Mouse (Mus musculus) forebrain, embryonic 10.5 days (tissue): ENCODE data around the gene Il10. TPM values are rescaled to one million over a fixed set of nuclear protein-coding genes. Genes with fewer than 3 reads are reported as not detected.

Source experiments
- DNase-seq: peaks from one replicate; pipeline ENCODE4 v3.0.0-alpha.2; 2017; ENCODE audit warnings: low spot score; ENCODE audit errors: extremely low spot score
- H3K27ac ChIP-seq: fragments of 300-500 bp; sonication (generic); 2 replicates; pipeline ENCODE4 v1.5.1; 2016; ENCODE audit warnings: mild to moderate bottlenecking
- H3K27me3 ChIP-seq: fragments of 300-500 bp; sonication (generic); 2 replicates; pipeline ENCODE4 v1.6.1; 2016; ENCODE audit warnings: mild to moderate bottlenecking; ENCODE audit not compliant: poor library complexity, severe bottlenecking
- H3K36me3 ChIP-seq: fragments of 300-500 bp; sonication (generic); replicated peaks from 2 replicates; pipeline ENCODE4 v1.6.1; 2016; ENCODE audit warnings: mild to moderate bottlenecking, moderate library complexity
- H3K4me1 ChIP-seq: fragments of 300-500 bp; sonication (generic); 2 replicates; pipeline ENCODE4 v1.6.1; 2016
- H3K4me3 ChIP-seq: fragments of 300-500 bp; sonication (generic); 2 replicates; pipeline ENCODE4 v1.5.1; 2016; ENCODE audit warnings: mild to moderate bottlenecking, moderate library complexity
- H3K9me3 ChIP-seq: fragments of 300-500 bp; sonication (generic); 2 replicates; pipeline ENCODE4 v1.6.1; 2016; ENCODE audit warnings: mild to moderate bottlenecking, moderate library complexity
- WGBS: fragments of 180-500 bp; shearing (Covaris S2); methylation state at CpG from one replicate; pipeline ENCODE4 v1.1.7; 2016; 5-methylcytosine and 5-hydroxymethylcytosine counted together
- polyA plus RNA-seq: library from polyadenylated mRNA; unstranded; fragments of >200 nt; fragmentation: Nextera tagmentation; extraction: Ambion mirVana; gene quantifications from 2 replicates; pipeline ENCODE4 v1.2.1, GENCODE M21; 2016

Il10 gene
- polyA plus RNA-seq, 1 experiment from 2014 or later = not detected

DNA sequence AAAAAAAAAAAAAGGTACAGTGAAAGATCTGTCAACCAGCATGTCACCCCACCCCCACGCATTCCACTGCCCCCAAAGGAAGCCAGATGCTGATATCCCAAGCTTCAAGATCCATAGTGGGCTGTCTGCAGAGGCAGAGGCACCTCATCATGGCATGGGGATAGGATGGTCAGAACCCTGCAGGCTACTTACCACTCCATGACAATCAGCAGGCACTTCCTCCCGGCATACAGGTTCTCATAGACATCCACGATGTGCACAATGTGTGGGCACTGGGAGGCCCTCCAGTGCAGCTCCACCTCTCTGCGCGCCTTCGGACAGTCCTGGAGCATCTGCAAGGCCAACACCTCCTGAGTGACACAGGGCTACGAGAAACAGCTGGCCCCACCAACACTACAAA lies 38.8 kb downstream of the Il10 start:
- Histone ChIP-seq H3K4me1 (peaks cover 55% of the 10 kb centered on the region), H3K27ac (peak overlapping the region; percentile 58)
- 80% methylated on average over 7 of the region's 7 CpGs for WGBS

DNA sequence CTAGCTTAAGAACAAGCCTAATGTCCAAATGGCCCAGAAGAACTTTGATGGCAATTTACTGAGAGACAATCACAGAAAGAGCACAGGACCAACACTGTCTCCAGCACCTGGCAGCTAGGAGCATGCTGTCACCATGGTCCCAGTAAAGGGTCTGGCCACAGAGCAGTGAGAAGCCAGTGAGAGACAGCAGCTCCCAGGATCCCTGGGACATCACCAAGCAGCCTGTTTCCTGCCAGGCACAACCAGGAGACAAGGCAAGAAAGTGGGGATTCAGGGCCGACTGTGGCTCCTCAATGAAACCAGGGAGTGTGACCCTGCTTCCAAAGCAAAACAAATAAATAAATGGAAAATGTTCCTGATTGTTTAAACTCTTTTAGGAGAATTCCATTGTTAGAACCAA lies 39.8 kb downstream of the Il10 start:
- H3K4me3 ChIP-seq = no peak overlapping the region
- H3K27me3 ChIP-seq = no peaks in the 10 kb centered on the region
- peak overlapping the region; percentile 58 for H3K27ac ChIP-seq
- no peaks in the 10 kb centered on the region for H3K9me3 ChIP-seq
- WGBS = 72% methylated on average over 1 of the region's 1 CpGs
- H3K4me1 ChIP-seq = peaks cover 58% of the 10 kb centered on the region
- H3K36me3 ChIP-seq = peaks cover 42% of the 10 kb centered on the region
- DNase-seq = no peak

More for the DNA sequence above, 38.8 kb downstream of the Il10 start:
- H3K27me3 ChIP-seq = no peaks in the 10 kb centered on the region
- DNase-seq = no peak
- H3K9me3 ChIP-seq = no peaks in the 10 kb centered on the region
- no peak overlapping the region for H3K4me3 ChIP-seq
- H3K36me3 ChIP-seq = peaks cover 49% of the 10 kb centered on the region

DNA sequence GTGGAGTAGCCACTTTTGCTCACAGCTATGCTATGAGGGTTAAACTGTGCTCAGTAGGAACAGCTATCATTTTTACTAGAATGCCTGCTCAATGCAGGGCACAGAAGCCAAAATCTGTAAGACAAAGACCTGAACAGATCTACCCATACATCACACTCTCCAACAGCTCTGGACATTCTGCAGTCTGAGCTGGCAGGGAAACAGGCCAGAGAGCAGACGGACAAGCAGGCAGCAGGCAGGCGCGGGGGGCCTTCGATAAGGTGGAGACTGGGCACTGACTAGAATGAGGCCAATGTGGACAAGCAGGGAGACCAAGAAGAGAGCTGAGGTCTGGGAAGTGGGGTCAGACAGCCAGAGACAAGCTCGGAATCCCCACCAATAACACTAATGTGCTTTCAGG lies 40.2 kb downstream of the Il10 start:
- H3K4me3 ChIP-seq = no peak overlapping the region
- H3K9me3 ChIP-seq = no peaks in the 10 kb centered on the region
- H3K27me3 ChIP-seq = no peaks in the 10 kb centered on the region
- peaks cover 59% of the 10 kb centered on the region for H3K4me1 ChIP-seq
- peaks cover 37% of the 10 kb centered on the region for H3K36me3 ChIP-seq
- no peak for DNase-seq
- 91% methylated on average over 5 of the region's 5 CpGs for WGBS
- H3K27ac ChIP-seq = peak overlapping the region; percentile 58

DNA sequence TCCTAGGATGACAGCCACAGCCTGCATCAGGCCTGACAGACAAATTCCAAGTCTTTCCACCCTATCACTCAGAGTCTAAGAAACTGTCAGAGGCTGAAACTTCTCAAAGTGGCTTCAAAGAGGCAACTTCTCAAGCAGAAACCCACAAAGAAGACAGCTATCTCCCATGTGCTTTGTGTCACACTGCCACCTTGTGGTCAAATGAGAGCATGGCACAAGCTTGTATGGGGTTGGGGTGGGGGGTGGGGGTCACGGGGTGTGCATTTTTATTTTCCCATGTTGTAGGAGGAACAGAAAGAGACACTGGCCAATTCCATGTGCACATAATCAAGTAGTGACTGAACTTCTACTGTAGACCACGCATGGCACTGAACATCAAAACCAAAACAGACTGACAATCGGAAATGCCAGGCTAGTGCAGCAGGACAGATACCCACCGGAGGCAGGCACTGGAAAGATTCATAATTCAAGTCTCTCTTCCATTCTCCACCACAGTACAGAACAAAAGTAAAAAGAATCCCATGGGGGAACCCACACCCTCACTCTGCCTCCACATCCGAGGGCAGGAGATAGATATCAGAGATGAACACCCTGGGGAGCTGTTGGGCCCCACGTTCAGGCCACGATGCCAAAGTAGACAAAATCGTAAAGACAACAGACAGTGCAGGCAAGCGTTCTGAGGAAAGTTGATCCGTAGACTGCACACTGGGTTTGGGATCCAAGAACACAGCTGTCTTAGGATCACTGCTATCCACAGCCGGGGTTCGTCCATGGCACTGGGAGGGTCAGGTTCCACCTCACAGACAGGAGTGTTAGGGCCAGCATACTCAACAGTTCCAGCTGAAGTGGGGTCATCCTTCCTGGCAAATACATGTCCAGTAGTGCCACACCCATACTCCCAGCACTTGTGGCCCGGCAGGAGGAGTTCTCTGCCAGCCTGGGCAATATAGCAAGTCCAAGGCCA lies 40.9 kb downstream of the Il10 start:
- Histone ChIP-seq H3K4me3 (no peak overlapping the region), H3K27me3 (no peaks in the 10 kb centered on the region), H3K4me1 (peaks cover 59% of the 10 kb centered on the region), H3K27ac (peak overlapping the region; percentile 58), H3K9me3 (no peaks in the 10 kb centered on the region), H3K36me3 (peaks cover 30% of the 10 kb centered on the region)
- WGBS = 76% methylated on average over 13 of the region's 13 CpGs
- peak; percentile 40 for DNase-seq

DNA sequence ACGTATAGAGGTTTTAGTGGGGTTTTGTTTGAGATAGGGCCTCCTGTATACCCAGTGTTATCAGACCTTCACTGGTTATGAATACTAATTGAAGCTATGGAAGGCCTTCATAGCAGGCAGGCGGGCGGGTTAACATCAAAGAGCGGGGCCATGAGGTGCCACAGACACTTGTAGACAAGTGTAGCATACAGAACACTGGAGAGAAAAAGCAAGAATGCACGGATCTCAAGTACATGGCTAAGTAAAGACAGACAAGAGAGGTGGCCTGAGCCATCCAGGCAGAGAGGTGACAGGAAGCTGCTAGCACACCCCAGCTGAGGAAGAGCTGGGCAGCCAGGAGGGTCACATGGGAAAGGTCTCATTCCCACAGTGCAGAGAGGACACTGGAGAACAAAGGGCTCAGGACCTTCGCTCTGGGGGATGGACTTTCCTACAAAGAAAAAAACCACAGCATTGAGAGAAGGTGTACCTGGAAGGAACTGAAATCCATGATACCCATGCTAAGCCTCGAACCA lies 42.2 kb downstream of the Il10 start:
- Histone ChIP-seq H3K27me3 (no peaks in the 10 kb centered on the region), H3K27ac (no peak overlapping the region), H3K9me3 (no peaks in the 10 kb centered on the region), H3K4me1 (peaks cover 59% of the 10 kb centered on the region), H3K4me3 (no peak overlapping the region), H3K36me3 (peaks cover 24% of the 10 kb centered on the region)
- WGBS = 86% methylated on average over 7 of the region's 7 CpGs
- DNase-seq = no peak

DNA sequence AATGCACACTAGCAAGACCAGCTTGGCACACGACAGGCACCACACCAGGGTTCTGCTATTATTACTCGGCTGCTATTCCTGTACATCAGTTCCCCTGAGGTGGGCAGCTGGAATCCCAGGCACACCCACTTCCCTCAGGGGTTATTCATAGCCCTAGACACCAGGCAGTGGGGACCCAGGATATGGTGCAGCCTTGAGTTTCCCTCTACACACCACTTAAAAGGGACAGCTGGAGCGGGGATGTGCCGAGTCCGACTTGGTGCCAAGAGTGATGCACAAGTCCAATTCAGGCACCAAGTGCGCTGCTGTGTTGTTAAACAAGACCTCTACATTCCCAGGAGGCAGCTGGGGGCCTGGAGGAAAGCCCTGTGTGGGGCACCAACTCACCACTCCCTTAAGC lies 43.2 kb downstream of the Il10 start:
- Histone ChIP-seq H3K27me3 (no peaks in the 10 kb centered on the region), H3K4me1 (peaks cover 59% of the 10 kb centered on the region), H3K27ac (peak overlapping the region; percentile 60), H3K4me3 (no peak overlapping the region), H3K36me3 (peaks cover 24% of the 10 kb centered on the region), H3K9me3 (no peaks in the 10 kb centered on the region)
- no peak for DNase-seq
- 90% methylated on average over 6 of the region's 6 CpGs for WGBS

DNA sequence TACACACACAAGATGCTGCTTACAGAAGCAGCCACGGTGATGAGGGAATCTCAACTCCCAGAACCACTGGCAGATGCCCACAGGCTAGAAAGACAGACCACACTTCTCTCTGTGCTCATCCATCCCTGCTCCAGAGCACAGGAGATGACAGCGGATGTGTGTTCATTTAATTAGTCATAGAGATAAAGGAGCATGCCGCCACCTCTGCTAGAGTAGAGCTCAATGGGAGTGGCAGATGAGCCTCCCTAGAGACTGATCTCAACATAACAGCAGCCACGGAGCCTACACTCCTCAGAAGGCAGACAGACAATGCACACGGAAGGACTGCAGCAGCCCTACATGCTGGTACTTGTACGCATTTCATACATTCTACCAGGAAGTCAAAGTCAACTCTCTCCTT lies 44.6 kb downstream of the Il10 start:
- H3K4me3 ChIP-seq = no peak overlapping the region
- DNase-seq = no peak
- H3K27ac ChIP-seq = no peak overlapping the region
- H3K9me3 ChIP-seq = no peaks in the 10 kb centered on the region
- WGBS = 79% methylated on average over 6 of the region's 6 CpGs
- H3K27me3 ChIP-seq = no peaks in the 10 kb centered on the region
- H3K4me1 ChIP-seq = peaks cover 46% of the 10 kb centered on the region
- H3K36me3 ChIP-seq = peaks cover 30% of the 10 kb centered on the region

DNA sequence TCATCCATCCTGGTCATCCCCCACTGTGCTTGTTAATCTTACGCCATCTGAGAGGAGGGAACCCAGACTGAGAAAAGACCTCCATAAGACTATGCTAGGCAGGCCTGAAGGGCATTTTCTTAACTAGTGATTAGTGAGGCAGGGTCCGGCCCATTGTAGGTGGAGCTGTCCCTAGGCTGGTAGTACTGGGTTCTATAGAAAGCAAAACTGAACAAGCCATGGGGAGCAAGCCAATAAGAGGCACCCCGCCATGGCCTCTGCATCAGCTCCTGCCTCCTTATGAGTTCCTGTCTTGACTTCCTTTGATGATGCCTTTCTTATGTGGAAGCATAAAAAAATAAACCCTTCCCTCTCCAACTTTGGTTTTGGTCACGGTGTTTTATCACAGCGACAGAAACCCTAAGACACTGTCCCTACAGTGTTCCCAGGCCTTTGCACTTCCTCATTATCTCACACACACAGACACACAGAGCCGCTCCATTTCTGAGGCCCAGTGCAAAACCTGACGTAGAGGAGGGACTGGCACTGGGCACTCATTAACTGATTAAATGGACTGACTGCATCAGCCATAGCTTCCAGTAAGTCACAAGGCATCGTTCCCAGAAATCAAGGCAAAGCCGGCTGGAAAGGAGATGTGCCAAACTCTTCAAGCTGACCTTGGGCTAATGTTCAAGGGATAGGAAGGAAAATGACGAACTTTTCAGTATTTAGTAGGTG lies 48.5 kb downstream of the Il10 start:
- WGBS = 91% methylated on average over 10 of the region's 10 CpGs
- no peak for DNase-seq
- no peak overlapping the region for H3K27ac ChIP-seq
- H3K9me3 ChIP-seq = no peaks in the 10 kb centered on the region
- H3K27me3 ChIP-seq = no peaks in the 10 kb centered on the region
- peaks cover 31% of the 10 kb centered on the region for H3K36me3 ChIP-seq
- H3K4me3 ChIP-seq = no peak overlapping the region
- H3K4me1 ChIP-seq = peaks cover 24% of the 10 kb centered on the region

DNA sequence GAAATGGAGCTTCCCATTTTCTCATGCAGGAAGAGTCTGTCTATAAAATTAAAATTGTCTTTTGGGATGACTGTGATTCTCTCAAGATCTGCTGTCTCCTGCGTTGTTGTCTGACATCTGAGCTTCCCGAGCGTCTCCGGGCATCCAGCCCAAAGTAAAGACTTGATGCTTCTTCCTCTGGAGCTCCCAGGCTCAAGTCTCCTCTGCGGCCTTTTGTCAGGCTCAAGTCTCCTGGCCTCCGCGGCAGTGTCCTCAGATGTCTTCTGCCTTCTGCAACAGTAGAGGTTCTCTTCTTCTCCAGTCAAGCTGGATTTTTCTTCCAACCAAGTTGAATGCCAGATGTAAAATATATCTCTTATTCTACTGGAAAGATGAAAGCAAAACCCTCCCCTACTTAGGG lies 49.4 kb downstream of the Il10 start:
- WGBS = 88% methylated on average over 7 of the region's 7 CpGs
- no peaks in the 10 kb centered on the region for H3K9me3 ChIP-seq

DNA sequence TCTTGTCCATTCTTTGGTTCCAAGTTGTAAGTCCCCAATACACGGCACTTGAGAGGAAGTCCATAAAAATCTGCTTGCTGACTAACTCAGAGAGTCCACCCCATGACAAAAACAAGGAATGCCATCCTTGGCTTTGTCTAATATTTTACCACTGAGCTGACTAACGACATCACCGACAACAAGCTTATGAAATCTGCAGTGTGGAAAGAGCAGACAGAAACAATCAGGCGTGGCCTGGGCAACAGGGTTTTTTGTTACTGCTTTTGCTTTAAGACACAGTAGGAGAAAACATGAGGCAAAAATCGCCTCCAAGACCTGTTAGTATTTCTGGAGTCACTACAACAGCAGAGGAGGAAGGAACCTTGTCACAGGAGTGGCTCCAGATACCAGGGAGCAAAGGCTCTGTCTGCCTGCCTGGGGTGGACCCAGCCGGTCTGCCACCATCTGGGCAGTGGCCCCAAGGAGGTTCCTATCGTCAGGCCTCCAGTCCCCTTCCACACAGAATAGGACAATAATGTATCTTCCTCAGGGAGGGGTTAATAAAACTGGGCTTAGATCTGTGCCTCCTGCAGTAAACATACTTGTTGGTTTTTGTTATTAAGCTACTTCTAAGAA lies 52.8 kb downstream of the Il10 start:
- Histone ChIP-seq H3K27ac (no peak overlapping the region), H3K4me3 (no peak overlapping the region), H3K9me3 (no peaks in the 10 kb centered on the region), H3K27me3 (no peaks in the 10 kb centered on the region), H3K4me1 (peaks cover 54% of the 10 kb centered on the region), H3K36me3 (peaks cover 25% of the 10 kb centered on the region)
- whole genome bisulfite sequencing = 91% methylated on average over 7 of the region's 7 CpGs
- DNase-seq = no peak

More for the DNA sequence above, 49.4 kb downstream of the Il10 start:
- DNase-seq = no peak
- no peak overlapping the region for H3K4me3 ChIP-seq
- H3K27ac ChIP-seq = no peak overlapping the region
- peaks cover 26% of the 10 kb centered on the region for H3K4me1 ChIP-seq
- H3K27me3 ChIP-seq = no peaks in the 10 kb centered on the region
- H3K36me3 ChIP-seq = peaks cover 31% of the 10 kb centered on the region

DNA sequence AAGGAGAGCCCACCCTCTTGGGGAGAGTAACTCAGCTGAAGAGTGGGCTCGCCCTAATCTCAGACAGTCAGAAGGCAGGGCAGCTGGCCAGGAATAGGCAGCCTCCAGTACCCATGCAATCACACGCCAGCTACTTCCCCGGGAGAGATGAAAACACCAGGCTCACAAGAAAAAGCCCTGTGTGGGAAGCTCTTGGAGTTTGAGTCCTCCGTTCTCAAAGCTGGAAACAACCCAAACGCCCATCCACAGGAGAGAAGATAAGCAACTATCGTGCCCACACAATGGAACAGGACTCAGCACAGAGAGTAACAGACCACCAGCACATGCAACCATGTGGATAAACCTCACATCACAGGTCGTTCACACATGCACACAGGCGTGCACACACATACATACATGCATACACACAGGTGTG lies 54.9 kb downstream of the Il10 start:
- Histone ChIP-seq H3K4me1 (peaks cover 74% of the 10 kb centered on the region), H3K27ac (peak overlapping the region; percentile 68)

More for the DNA sequence above, 54.9 kb downstream of the Il10 start:
- Histone ChIP-seq H3K9me3 (no peaks in the 10 kb centered on the region), H3K27me3 (no peaks in the 10 kb centered on the region), H3K4me3 (no peak overlapping the region), H3K36me3 (peaks cover 8% of the 10 kb centered on the region; the same call in 1 of the 2 replicates)
- DNase-seq = no peak
- 87% methylated on average over 8 of the region's 8 CpGs for WGBS
